Mouse (Mus musculus) heart, embryonic 13.5 days (tissue): ENCODE data around the gene Pacsin1. TPM values are rescaled to one million over a fixed set of nuclear protein-coding genes. Genes with fewer than 3 reads are reported as not detected.

Source experiments
- polyA plus RNA-seq: library from polyadenylated mRNA; unstranded; fragments of >200 nt; fragmentation: Nextera tagmentation; extraction: Ambion mirVana; gene quantifications from 2 replicates; pipeline ENCODE4 v1.2.1, GENCODE M21; 2015

Gene Pacsin1
- polyA plus RNA-seq, 1 experiment from 2014 or later: 1.4 TPM

Other genes with a start within 250 kb of the Pacsin1 start
- 0.03 and 0.08 TPM in 2 replicates for gene Grm4, start 134.1 kb upstream of the Pacsin1 start, polyA plus RNA-seq
- gene Hmga1, start 99.0 kb upstream of the Pacsin1 start, polyA plus RNA-seq: 153 and 160 TPM in 2 replicates
- gene AI413582, start 89.8 kb upstream of the Pacsin1 start, polyA plus RNA-seq: 16.0 and 18.3 TPM in 2 replicates
- 98.8 and 108 TPM in 2 replicates for gene Nudt3, start 32.0 kb upstream of the Pacsin1 start, polyA plus RNA-seq
- gene RPS10-NUDT3, start 20.3 kb upstream of the Pacsin1 start, polyA plus RNA-seq: not detected in 2 replicates
- gene Rps10, start 18.8 kb upstream of the Pacsin1 start, polyA plus RNA-seq: 600 and 606 TPM in 2 replicates
- 0.15 and 0.18 TPM in 2 replicates for gene Spdef, start 73.4 kb downstream of the Pacsin1 start, polyA plus RNA-seq
- 13.1 and 13.4 TPM in 2 replicates for gene D17Wsu92e, start 165.1 kb downstream of the Pacsin1 start, polyA plus RNA-seq
- 219 and 230 TPM in 2 replicates for gene Snrpc, start 182.6 kb downstream of the Pacsin1 start, polyA plus RNA-seq
- gene Uhrf1bp1, start 200.9 kb downstream of the Pacsin1 start, polyA plus RNA-seq: 3.1 TPM in 2 replicates